Mouse (Mus musculus) heart, adult 2 months (tissue): ENCODE measurements around the gene Nptn.

ENCODE experiments used
- CTCF ChIP-seq: fragments of 200-600 bp; IDR thresholded peaks from 2 replicates; pipeline ENCODE4 v1.8.1; 2022; ENCODE audit warnings: antibody characterized with exemption, mild to moderate bottlenecking, moderate library complexity
- EP300 ChIP-seq: fragments of 200-500 bp; IDR thresholded peaks from 2 replicates; pipeline ENCODE4 v1.6.1; 2011; ENCODE audit warnings: low read depth, low read length, control low read depth; ENCODE audit not compliant: insufficient read depth
- POLR2A ChIP-seq: fragments of 200-500 bp; IDR thresholded peaks from 2 replicates; pipeline ENCODE4 v1.6.1; 2011; ENCODE audit warnings: mild to moderate bottlenecking, low read depth, low read length, control low read depth; ENCODE audit not compliant: insufficient read depth

DNA sequence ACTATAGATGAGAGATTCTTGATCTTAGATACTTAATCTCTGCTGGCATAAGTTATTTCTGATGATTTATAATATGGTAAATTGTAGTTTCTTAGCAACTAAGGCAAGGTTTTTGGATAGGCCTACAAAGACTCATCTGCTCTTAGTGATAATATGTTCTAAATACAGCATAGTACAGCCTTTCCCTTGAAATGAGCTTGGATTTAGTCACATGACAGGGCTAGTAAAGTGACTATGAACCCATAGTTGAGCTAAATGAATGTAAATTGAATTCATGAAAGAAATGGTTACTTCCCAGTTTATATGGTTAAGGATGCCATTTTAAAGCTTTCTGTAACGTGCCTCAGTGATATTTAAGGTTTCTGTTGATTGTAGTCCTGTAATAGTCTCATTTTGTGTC, 2.3 kb downstream of the Nptn start:
- TF ChIP-seq CTCF (no peak), EP300 (no peak), POLR2A (no peak)
